Mouse (Mus musculus): ENCODE data around the gene Pdzd3.

Pdzd3 gene

DNA sequence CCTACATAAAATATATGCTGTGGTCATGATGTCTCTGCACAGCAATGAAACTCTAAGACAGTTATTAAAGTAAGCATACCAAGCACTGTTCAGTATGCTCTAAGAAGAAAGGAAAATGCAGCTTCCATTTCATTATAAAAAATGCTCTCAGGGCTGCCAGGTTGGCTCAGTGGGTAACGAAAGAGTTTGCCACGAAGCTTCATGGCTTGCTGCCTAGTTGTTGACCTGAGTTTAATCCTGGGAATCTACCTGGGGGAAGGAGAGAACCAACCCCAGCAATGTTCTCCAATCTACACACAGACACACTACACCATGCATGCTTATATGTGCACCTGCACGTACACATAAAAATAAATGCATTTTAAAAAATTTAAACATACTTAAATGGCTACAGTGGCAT, 52.1 kb downstream of the Pdzd3 start:
- no peak for DNase-seq

Data from right cerebral cortex, postnatal 4 days (tissue).